Mouse (Mus musculus) brain, embryonic 14.5 days (tissue): ENCODE measurements around the gene Zc3h7b.

Experiments
- CTCF ChIP-seq: fragments of 200-500 bp; IDR thresholded peaks from 2 replicates; pipeline ENCODE4 v1.5.1; 2012; ENCODE audit warnings: inconsistent platforms, mild to moderate bottlenecking, moderate library complexity, borderline replicate concordance; ENCODE audit not compliant: insufficient read depth, insufficient read length; ENCODE audit errors: extremely low read depth
- POLR2A ChIP-seq: fragments of 200-500 bp; IDR thresholded peaks from 2 replicates; pipeline ENCODE4 v1.6.1; 2012; ENCODE audit warnings: mild to moderate bottlenecking, inconsistent platforms, borderline replicate concordance; ENCODE audit not compliant: poor library complexity, insufficient read depth, insufficient read length, severe bottlenecking; ENCODE audit errors: extremely low read depth

- TF ChIP-seq CTCF (no peak), POLR2A (no peak)
Measured at GRCm38 (mm10) chr15:81833481-81833880, 88.6 kb downstream of the Zc3h7b start.
